Mouse (Mus musculus): ENCODE measurements around the gene Vmn2r115. TPM values are rescaled to one million over a fixed set of nuclear protein-coding genes. Genes with fewer than 3 reads are reported as not detected.
"Not testable (repeated sequence)": the region's sequence is repeated elsewhere in the genome, so short reads cannot be mapped to it uniquely, and the experiment has no call there.

Vmn2r115 gene
- not detected for total RNA-seq (2021)
- long read RNA-seq, experiment 1: 0 reads
- long read RNA-seq, experiment 2: 0 reads

DNA sequence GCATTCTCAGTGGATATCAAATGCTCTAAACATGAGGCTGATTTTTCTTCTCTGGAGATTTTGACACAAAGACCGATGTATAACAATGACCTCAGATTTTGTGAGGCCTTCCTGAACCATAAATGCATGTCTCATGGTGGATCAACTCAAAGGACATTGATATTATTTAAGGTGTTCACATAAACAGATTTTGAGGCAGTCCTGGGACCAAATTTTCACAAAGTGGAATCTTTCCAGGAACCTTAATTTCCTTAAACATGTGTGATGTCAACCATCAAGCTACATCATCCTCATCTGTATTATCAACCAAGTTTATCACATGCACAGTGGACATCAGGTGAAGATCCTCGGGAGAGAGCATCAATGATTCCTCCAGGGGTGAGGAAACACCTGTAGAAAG lies at the start of gene Vmn2r115:
Gene Vmn2r115, plus strand, starts transcription at position 301 of the 400 bp plus-strand sequence.
- intact Hi-C loops (cut with DNase I): not testable (repeated sequence)

DNA sequence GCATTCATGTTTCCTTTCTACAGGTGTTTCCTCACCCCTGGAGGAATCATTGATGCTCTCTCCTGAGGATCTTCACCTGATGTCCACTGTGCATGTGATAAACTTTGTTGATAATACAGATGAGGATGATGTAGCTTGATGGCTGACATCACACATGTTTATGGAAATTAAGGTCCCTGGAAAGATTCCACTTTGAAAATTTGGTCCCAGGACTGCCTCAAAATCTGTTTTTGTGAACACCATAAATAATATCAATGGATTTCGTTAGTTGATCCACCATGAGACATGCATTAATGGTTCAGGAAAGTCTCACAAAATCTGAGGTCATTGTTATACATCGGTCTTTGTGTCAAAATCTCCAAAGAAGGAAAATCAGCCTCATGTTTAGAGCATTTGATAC lies 31.1 kb upstream of the Vmn2r115 start, which contains the start of gene Vmn2r114:
Gene Vmn2r114, minus strand, starts transcription at position 101 of the 400 bp plus-strand sequence.
- intact Hi-C loops (cut with DNase I); DNase-seq: not testable (repeated sequence)

More for the DNA sequence above, at the start of gene Vmn2r115:
- DNase-seq: not testable (repeated sequence)

DNA sequence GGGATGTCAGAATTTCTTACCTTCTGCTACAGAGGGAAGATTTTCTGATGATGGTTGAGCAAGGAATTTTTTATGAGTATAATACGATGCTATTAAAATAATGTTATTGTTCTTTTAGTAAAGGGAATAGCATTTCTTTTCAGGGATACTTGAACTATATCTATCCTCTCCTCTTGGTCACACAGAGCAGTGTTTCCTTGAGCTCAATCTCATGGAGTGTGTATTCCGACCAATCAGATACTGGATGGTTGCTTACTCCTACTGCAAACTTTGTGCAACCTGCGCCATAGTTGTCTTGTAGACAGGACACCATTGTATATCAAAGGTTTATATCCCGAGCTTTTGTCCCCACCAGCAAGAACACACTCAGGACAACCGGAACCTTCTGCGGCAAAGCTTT lies 12.9 kb upstream of the Vmn2r115 start:
- intact Hi-C loops (cut with DNase I): no loop called here
- DNase-seq: no peak

DNA sequence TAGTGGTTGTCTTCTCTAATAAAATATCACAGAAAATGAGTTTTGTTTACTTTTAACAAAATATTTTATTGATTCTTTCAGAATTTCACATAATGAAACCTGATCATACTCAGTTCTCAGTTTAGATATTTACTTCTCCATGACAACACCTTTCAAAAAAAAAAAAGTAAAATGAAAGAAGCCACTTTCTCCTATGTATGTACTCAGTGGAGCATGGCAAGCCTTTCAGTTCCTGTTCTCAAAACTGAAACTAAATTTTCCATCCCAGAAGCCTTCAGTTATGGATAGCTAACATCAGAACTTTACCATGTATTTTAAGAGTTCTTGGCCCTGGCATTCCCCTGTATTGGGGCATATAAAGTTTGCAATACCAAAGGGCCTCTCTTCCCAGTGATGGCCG lies 8.1 kb downstream of the Vmn2r115 start:
- DNase-seq: no peak
- intact Hi-C loops (cut with DNase I): no loop called here

DNA sequence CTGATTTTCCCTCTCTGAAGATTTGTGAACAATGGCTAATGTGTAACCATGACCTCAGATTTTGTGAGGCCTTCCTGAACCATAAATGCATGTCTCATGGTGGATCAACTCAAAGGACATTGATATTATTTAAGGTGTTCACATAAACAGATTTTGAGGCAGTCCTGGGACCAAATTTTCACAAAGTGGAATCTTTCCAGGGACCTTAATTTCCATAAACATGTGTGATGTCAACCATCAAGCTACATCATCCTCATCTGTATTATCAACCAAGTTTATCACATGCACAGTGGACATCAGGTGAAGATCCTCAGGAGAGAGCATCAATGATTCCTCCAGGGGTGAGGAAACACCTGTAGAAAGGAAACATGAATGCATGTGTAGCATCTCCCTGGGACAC lies 40.8 kb downstream of the Vmn2r115 start, which contains the start of gene Vmn2r116:
Gene Vmn2r116, plus strand, starts transcription at position 301 of the 400 bp plus-strand sequence.
- intact Hi-C loops (cut with DNase I); DNase-seq: not testable (repeated sequence)

Other genes starting within 250 kb of the Vmn2r115 start
- 1 to 10 TPM; 6.0 to 6.2 TPM for gene Zfp40, start 150.5 kb upstream of the Vmn2r115 start, total RNA-seq (2021)
- gene Vmn2r114, start 31.2 kb upstream of the Vmn2r115 start, total RNA-seq (2021): not detected
- not detected for gene Vmn2r116, start 40.9 kb downstream of the Vmn2r115 start, total RNA-seq (2021)
- not detected for gene Vmn2r117, start 136.0 kb downstream of the Vmn2r115 start, total RNA-seq (2021)
- 1 to 10 TPM; 4.9 to 5.8 TPM for gene Zfp213, start 220.5 kb downstream of the Vmn2r115 start, total RNA-seq (2021)

Data from heart, postnatal 14 days (tissue).